Mouse (Mus musculus): ENCODE measurements around the gene Wnk4. TPM values are rescaled to one million over a fixed set of nuclear protein-coding genes. Genes with fewer than 3 reads are reported as not detected.
"Not testable (repeated sequence)": the region's sequence is repeated elsewhere in the genome, so short reads cannot be mapped to it uniquely, and the experiment has no call there.

Gene Wnk4
- polyA plus RNA-seq, 1 experiment from 2014 or later, result 6.2 TPM

DNA sequence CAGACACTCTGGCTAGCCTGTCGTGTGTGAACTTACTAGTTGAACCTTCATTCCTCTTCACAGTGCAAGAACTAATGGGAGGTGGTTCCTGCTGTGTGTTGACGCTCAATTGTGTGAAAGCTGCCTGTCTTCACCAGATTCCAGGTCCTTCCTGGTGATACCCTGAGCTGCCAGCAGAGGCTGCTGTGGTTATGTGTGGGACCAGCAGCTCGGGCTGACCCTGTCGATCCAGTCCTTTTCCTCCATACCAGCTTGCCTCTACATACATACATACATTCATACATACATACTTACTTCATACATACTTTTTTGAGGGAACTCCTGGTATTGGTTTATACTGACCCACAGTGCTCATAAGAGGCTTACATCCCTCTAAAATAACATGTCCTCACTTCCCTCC, 63.2 kb downstream of the Wnk4 start:
- no peak overlapping the region for H3K27ac ChIP-seq
- H3K4me1 ChIP-seq, result peaks cover 7% of the 10 kb centered on the region; the same call in 1 of the 2 replicates
- peak; percentile 73 for DNase-seq (ENCODE audit: low spot score)
- 33% methylated on average over 4 of the region's 4 CpGs for WGBS
- no peak overlapping the region for H3K4me3 ChIP-seq
- no peaks in the 10 kb centered on the region for H3K27me3 ChIP-seq (ENCODE audit: low read depth, poor library complexity, severe bottlenecking)
- peaks cover 89% of the 10 kb centered on the region for H3K36me3 ChIP-seq
- no peaks in the 10 kb centered on the region for H3K9me3 ChIP-seq (replicated peaks)

DNA sequence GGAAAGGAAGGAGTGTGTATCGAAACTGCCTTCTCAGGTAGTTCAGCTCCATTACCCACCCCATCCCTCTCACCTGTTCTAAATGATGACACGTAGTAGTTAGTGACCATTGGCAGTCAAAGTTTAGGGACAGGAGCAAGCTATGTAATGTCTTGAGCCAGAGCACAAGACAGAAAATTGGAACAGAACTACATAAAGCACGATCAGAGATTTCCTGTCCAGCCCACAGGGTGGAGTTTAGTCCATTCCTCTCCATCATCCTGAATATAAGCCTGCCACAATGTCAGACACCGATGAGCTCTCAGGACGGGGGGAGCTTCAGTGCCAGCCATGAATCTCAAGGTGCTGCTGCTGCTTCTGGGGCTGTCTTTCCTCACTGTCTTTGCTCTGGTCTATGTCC, 64.4 kb downstream of the Wnk4 start, which contains the start of gene Aoc2:
Gene Aoc2 (plus strand): TSS at position 301 of the 400 bp plus-strand sequence.
- no peaks in the 10 kb centered on the region for H3K9me3 ChIP-seq (replicated peaks)
- peaks cover 77% of the 10 kb centered on the region for H3K36me3 ChIP-seq
- H3K27ac ChIP-seq, result no peak within 1 kb of the TSS
- no peak within 1 kb of the TSS for H3K4me3 ChIP-seq
- no peak for DNase-seq (ENCODE audit: low spot score)
- no peaks in the 10 kb centered on the region for H3K27me3 ChIP-seq (ENCODE audit: low read depth, poor library complexity, severe bottlenecking)
- 94% methylated on average over 5 of the region's 5 CpGs for WGBS
- H3K4me1 ChIP-seq, result peaks cover 7% of the 10 kb centered on the region; the same call in 1 of the 2 replicates

DNA sequence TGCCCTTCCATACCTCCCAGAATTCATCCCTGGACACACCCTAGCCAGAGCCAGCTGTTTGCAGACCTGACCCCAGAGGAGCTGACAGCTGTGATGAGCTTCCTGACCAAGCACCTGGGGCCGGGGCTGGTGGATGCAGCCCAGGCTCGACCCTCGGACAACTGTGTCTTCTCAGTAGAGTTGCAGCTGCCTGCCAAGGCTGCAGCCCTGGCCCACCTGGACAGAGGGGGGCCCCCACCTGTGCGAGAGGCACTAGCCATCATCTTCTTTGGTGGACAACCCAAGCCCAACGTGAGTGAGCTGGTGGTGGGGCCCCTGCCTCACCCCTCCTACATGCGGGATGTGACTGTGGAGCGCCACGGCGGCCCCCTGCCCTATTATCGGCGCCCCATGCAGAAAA, 64.8 kb downstream of the Wnk4 start:
- DNase-seq (ENCODE audit: low spot score); H3K4me1 ChIP-seq; H3K4me3 ChIP-seq; H3K9me3 ChIP-seq (replicated peaks); H3K27ac ChIP-seq; H3K27me3 ChIP-seq (ENCODE audit: low read depth, poor library complexity, severe bottlenecking): not testable (repeated sequence)
- WGBS, result 93% methylated on average over 11 of the region's 11 CpGs
- H3K36me3 ChIP-seq, result peaks cover 73% of the 10 kb centered on the region

DNA sequence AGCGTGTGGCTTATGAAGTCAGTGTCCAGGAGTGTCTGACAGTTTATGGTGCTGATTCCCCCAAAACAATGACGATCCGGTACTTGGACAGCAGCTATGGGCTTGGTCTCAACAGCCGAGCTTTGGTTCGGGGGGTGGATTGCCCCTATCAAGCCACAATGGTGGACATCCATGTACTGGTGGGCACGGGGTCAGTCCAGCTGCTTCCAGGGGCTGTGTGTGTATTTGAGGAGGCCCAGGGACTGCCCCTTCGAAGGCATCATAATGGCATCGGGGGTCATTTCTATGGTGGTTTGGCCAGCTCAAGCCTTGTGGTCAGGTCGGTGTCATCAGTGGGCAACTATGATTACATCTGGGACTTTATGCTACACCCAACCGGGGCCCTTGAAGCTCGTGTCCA, 65.8 kb downstream of the Wnk4 start:
- WGBS, result 88% methylated on average over 11 of the region's 11 CpGs
- Histone ChIP-seq H3K4me3 (no peak overlapping the region), H3K27me3 (ENCODE audit: low read depth, poor library complexity, severe bottlenecking) (no peaks in the 10 kb centered on the region), H3K9me3 (replicated peaks) (no peaks in the 10 kb centered on the region), H3K36me3 (peaks cover 63% of the 10 kb centered on the region), H3K4me1 (peaks cover 7% of the 10 kb centered on the region; the same call in 1 of the 2 replicates), H3K27ac (no peak overlapping the region)
- no peak for DNase-seq (ENCODE audit: low spot score)

Other genes with a start within 250 kb of the Wnk4 start
- gene Naglu, start 190.6 kb upstream of the Wnk4 start, polyA plus RNA-seq (2016; fragmentation: Nextera tagmentation; extraction: Ambion mirVana), result 4.9 and 5.9 TPM in 2 replicates
- gene Hsd17b1, start 182.2 kb upstream of the Wnk4 start, polyA plus RNA-seq (2016; fragmentation: Nextera tagmentation; extraction: Ambion mirVana), result not detected in 2 replicates
- gene Coasy, start 178.0 kb upstream of the Wnk4 start, polyA plus RNA-seq (2016; fragmentation: Nextera tagmentation; extraction: Ambion mirVana), result 42.3 and 45.3 TPM in 2 replicates
- gene Mlx, start 173.3 kb upstream of the Wnk4 start, polyA plus RNA-seq (2016; fragmentation: Nextera tagmentation; extraction: Ambion mirVana), result 41.3 and 49.6 TPM in 2 replicates
- gene Psmc3ip, start 165.1 kb upstream of the Wnk4 start, polyA plus RNA-seq (2016; fragmentation: Nextera tagmentation; extraction: Ambion mirVana), result 73.1 and 74.0 TPM in 2 replicates
- 17.8 and 17.9 TPM in 2 replicates for gene Retreg3, start 140.7 kb upstream of the Wnk4 start, polyA plus RNA-seq (2016; fragmentation: Nextera tagmentation; extraction: Ambion mirVana)
- gene Tubg1, start 140.6 kb upstream of the Wnk4 start, polyA plus RNA-seq (2016; fragmentation: Nextera tagmentation; extraction: Ambion mirVana), result 145 and 158 TPM in 2 replicates
- gene Tubg2, start 104.7 kb upstream of the Wnk4 start, polyA plus RNA-seq (2016; fragmentation: Nextera tagmentation; extraction: Ambion mirVana), result 2.5 and 3.0 TPM in 2 replicates
- 0.04 and 0.09 TPM in 2 replicates for gene Cntnap1, start 90.0 kb upstream of the Wnk4 start, polyA plus RNA-seq (2016; fragmentation: Nextera tagmentation; extraction: Ambion mirVana)
- 1.9 and 3.0 TPM in 2 replicates for gene Plekhh3, start 89.2 kb upstream of the Wnk4 start, polyA plus RNA-seq (2016; fragmentation: Nextera tagmentation; extraction: Ambion mirVana)
- gene Ccr10, start 85.1 kb upstream of the Wnk4 start, polyA plus RNA-seq (2016; fragmentation: Nextera tagmentation; extraction: Ambion mirVana), result not detected in 2 replicates
- 10.1 and 13.6 TPM in 2 replicates for gene Ezh1, start 34.1 kb upstream of the Wnk4 start, polyA plus RNA-seq (2016; fragmentation: Nextera tagmentation; extraction: Ambion mirVana)
- gene Ramp2, start 14.5 kb upstream of the Wnk4 start, polyA plus RNA-seq (2016; fragmentation: Nextera tagmentation; extraction: Ambion mirVana), result 54.2 and 61.5 TPM in 2 replicates
- gene Vps25, start 6.9 kb upstream of the Wnk4 start, polyA plus RNA-seq (2016; fragmentation: Nextera tagmentation; extraction: Ambion mirVana), result 118 and 127 TPM in 2 replicates
- gene Cntd1, start 18.4 kb downstream of the Wnk4 start, polyA plus RNA-seq (2016; fragmentation: Nextera tagmentation; extraction: Ambion mirVana), result 1.1 TPM in 2 replicates
- 187 and 192 TPM in 2 replicates for gene Coa3, start 18.5 kb downstream of the Wnk4 start, polyA plus RNA-seq (2016; fragmentation: Nextera tagmentation; extraction: Ambion mirVana)
- gene Becn1, start 41.7 kb downstream of the Wnk4 start, polyA plus RNA-seq (2016; fragmentation: Nextera tagmentation; extraction: Ambion mirVana), result 148 TPM in 2 replicates
- gene Psme3, start 55.6 kb downstream of the Wnk4 start, polyA plus RNA-seq (2016; fragmentation: Nextera tagmentation; extraction: Ambion mirVana), result 210 and 214 TPM in 2 replicates
- gene Aoc2, start 64.5 kb downstream of the Wnk4 start, polyA plus RNA-seq (2016; fragmentation: Nextera tagmentation; extraction: Ambion mirVana), result 2.7 and 2.8 TPM in 2 replicates
- 0.03 TPM in 1 of 2 replicates, not detected in the other for gene Aoc3, start 70.0 kb downstream of the Wnk4 start, polyA plus RNA-seq (2016; fragmentation: Nextera tagmentation; extraction: Ambion mirVana)
- not detected in 2 replicates for gene G6pc, start 107.0 kb downstream of the Wnk4 start, polyA plus RNA-seq (2016; fragmentation: Nextera tagmentation; extraction: Ambion mirVana)
- gene Aarsd1, start 157.0 kb downstream of the Wnk4 start, polyA plus RNA-seq (2016; fragmentation: Nextera tagmentation; extraction: Ambion mirVana), result 106 and 111 TPM in 2 replicates
- gene Gm27029, start 164.2 kb downstream of the Wnk4 start, polyA plus RNA-seq (2016; fragmentation: Nextera tagmentation; extraction: Ambion mirVana), result 9.9 and 15.0 TPM in 2 replicates
- gene Rundc1, start 164.5 kb downstream of the Wnk4 start, polyA plus RNA-seq (2016; fragmentation: Nextera tagmentation; extraction: Ambion mirVana), result 16.8 and 19.6 TPM in 2 replicates
- gene Ptges3l, start 164.8 kb downstream of the Wnk4 start, polyA plus RNA-seq (2016; fragmentation: Nextera tagmentation; extraction: Ambion mirVana), result 4.0 and 4.7 TPM in 2 replicates
- 448 and 536 TPM in 2 replicates for gene Rpl27, start 181.7 kb downstream of the Wnk4 start, polyA plus RNA-seq (2016; fragmentation: Nextera tagmentation; extraction: Ambion mirVana)
- 2.3 and 3.1 TPM in 2 replicates for gene Ifi35, start 187.8 kb downstream of the Wnk4 start, polyA plus RNA-seq (2016; fragmentation: Nextera tagmentation; extraction: Ambion mirVana)
- 5.0 and 6.3 TPM in 2 replicates for gene Rnd2, start 204.4 kb downstream of the Wnk4 start, polyA plus RNA-seq (2016; fragmentation: Nextera tagmentation; extraction: Ambion mirVana)
- 14.6 and 17.2 TPM in 2 replicates for gene Vat1, start 205.7 kb downstream of the Wnk4 start, polyA plus RNA-seq (2016; fragmentation: Nextera tagmentation; extraction: Ambion mirVana)